ENCODE assay signal across 30 mouse cellular contexts in genomic region chr19:44815111-44815510, GRCm38 (mm10). TPM values are rescaled to one million over a fixed set of nuclear protein-coding genes. Genes with fewer than 3 reads are reported as not detected.
DNase-seq lines count a peak whose midpoint lies in the region; ATAC-seq and TF ChIP-seq lines count a peak whose summit lies in the region.
"Had no signal": no experiment of that assay in that cellular context is flagged by ENCODE, and none has a peak within 500 bp of the region (broad histone marks: within the 10 kb centered on the region; RNA-seq: fewer than 3 reads in every experiment).

No protein-coding gene starts in this region.

- H3K36me3 ChIP-seq in kidney, adult 2 months (ENCODE audit: control insufficient read depth, insufficient read depth, low read length), result no peaks in the 10 kb centered on the region; the same call in 1 of the 2 replicates
- H3K36me3 ChIP-seq in kidney, embryonic 15.5 days, result peaks cover 76% of the 10 kb centered on the region
- H3K36me3 ChIP-seq in kidney, embryonic 16.5 days (ENCODE audit: insufficient read depth, low read length), result peaks cover 26% of the 10 kb centered on the region
- H3K36me3 ChIP-seq: embryonic facial prominence, embryonic 10.5 days; embryonic facial prominence, embryonic 13.5 days; forebrain, embryonic 12.5 days; forebrain, embryonic 15.5 days; heart, embryonic 12.5 days; heart, embryonic 15.5 days; hindbrain, embryonic 10.5 days; hindbrain, embryonic 15.5 days had no signal

- no peak for TF ChIP-seq CTCF in kidney, adult 2 months (conservative IDR thresholded peaks at IDR 0.05; ENCODE audit: insufficient read depth, insufficient read length, low read depth, low read length)

- no peak overlapping the region for H3K4me3 ChIP-seq in kidney, adult 2 months (ENCODE audit: insufficient read depth, low read depth, low read length)
- H3K4me3 ChIP-seq in kidney, embryonic 15.5 days (replicated peaks), result no peak overlapping the region
- no peak overlapping the region for H3K4me3 ChIP-seq in kidney, embryonic 16.5 days (ENCODE audit: low read length)
- H3K4me3 ChIP-seq: embryonic facial prominence, embryonic 10.5 days; embryonic facial prominence, embryonic 13.5 days; erythroblast, embryonic 14.5 days; forebrain, embryonic 12.5 days; forebrain, embryonic 15.5 days; heart, embryonic 12.5 days; heart, embryonic 15.5 days; hindbrain, embryonic 10.5 days; hindbrain, embryonic 15.5 days had no signal

- H3K4me2 ChIP-seq in kidney, embryonic 15.5 days, result no peak overlapping the region
- H3K4me2 ChIP-seq in kidney, embryonic 16.5 days (replicated peaks; ENCODE audit: low read depth, low read length), result no peak overlapping the region
- H3K4me2 ChIP-seq: embryonic facial prominence, embryonic 13.5 days; forebrain, embryonic 12.5 days; forebrain, embryonic 15.5 days; heart, embryonic 12.5 days; heart, embryonic 15.5 days; hindbrain, embryonic 15.5 days had no signal

- no peak for TF ChIP-seq POLR2A in kidney, adult 2 months (IDR thresholded peaks at IDR 0.05; ENCODE audit: low read depth, low read length)

- no peak overlapping the region for H3K9ac ChIP-seq in kidney, embryonic 15.5 days
- no peak overlapping the region for H3K9ac ChIP-seq in kidney, embryonic 16.5 days (replicated peaks; ENCODE audit: low read length)
- H3K9ac ChIP-seq: embryonic facial prominence, embryonic 13.5 days; forebrain, embryonic 12.5 days; forebrain, embryonic 15.5 days; heart, embryonic 12.5 days; heart, embryonic 15.5 days; hindbrain, embryonic 15.5 days had no signal

- H3K4me1 ChIP-seq in kidney, adult 2 months (ENCODE audit: control insufficient read depth, insufficient read depth, low read length), result no peaks in the 10 kb centered on the region
- H3K4me1 ChIP-seq in kidney, embryonic 15.5 days, result peaks cover 46% of the 10 kb centered on the region
- 0 out of 2 replicates have a peak, but pooled peaks cover 10% of the 10 kb centered on the region for H3K4me1 ChIP-seq in kidney, embryonic 16.5 days (ENCODE audit: insufficient read depth, low read length)
- H3K4me1 ChIP-seq: embryonic facial prominence, embryonic 13.5 days; heart, embryonic 12.5 days; heart, embryonic 15.5 days had no signal

- H3K9me3 ChIP-seq in kidney, embryonic 15.5 days (replicated peaks), result no peaks in the 10 kb centered on the region
- H3K9me3 ChIP-seq in kidney, embryonic 16.5 days (ENCODE audit: low read length), result no peaks in the 10 kb centered on the region
- H3K9me3 ChIP-seq: embryonic facial prominence, embryonic 10.5 days; embryonic facial prominence, embryonic 13.5 days; forebrain, embryonic 12.5 days; forebrain, embryonic 15.5 days; heart, embryonic 12.5 days; heart, embryonic 15.5 days; hindbrain, embryonic 10.5 days; hindbrain, embryonic 15.5 days had no signal

- H3K27me3 ChIP-seq in kidney, adult 2 months (replicated peaks; ENCODE audit: control insufficient read depth, insufficient read depth, low read length), result no peaks in the 10 kb centered on the region
- H3K27me3 ChIP-seq in kidney, embryonic 15.5 days, result peaks cover 10% of the 10 kb centered on the region
- H3K27me3 ChIP-seq in kidney, embryonic 16.5 days (ENCODE audit: insufficient read depth, low read length), result no peaks in the 10 kb centered on the region

- 53% methylated on average over 3 of the region's 3 CpGs for WGBS in kidney, adult 2 months
- WGBS in kidney, embryonic 15.5 days, result 75% methylated on average over 3 of the region's 3 CpGs
- 78% methylated on average over 3 of the region's 3 CpGs for WGBS in kidney, embryonic 16.5 days

- no peak for ATAC-seq in kidney, embryonic 15.5 days (replicated peaks; ENCODE audit: low FRiP score)
- ATAC-seq in kidney, embryonic 16.5 days (ENCODE audit: low FRiP score, low TSS enrichment), result no peak
- ATAC-seq: CD4-positive, CD25-positive, alpha-beta regulatory T cell, adult 4 months; forebrain, embryonic 15.5 days had no signal

- H3K27ac ChIP-seq in kidney, adult 2 months (ENCODE audit: insufficient read depth, low read depth, low read length), result no peak overlapping the region
- no peak overlapping the region for H3K27ac ChIP-seq in kidney, embryonic 15.5 days
- H3K27ac ChIP-seq in kidney, embryonic 16.5 days (ENCODE audit: low read length), result no peak overlapping the region
- H3K27ac ChIP-seq: embryonic facial prominence, embryonic 13.5 days; forebrain, embryonic 12.5 days; forebrain, embryonic 15.5 days; heart, embryonic 15.5 days; hindbrain, embryonic 15.5 days had no signal

- DNase-seq in kidney, adult 2 months, result peak; percentile 54
- DNase-seq in kidney, postnatal 10 days, result peak; percentile 23
- DNase-seq in kidney, postnatal 36 days, result peak; percentile 38 to 60
- DNase-seq in adrenal gland, adult 18-20 months (ENCODE audit: low spot score in 2 of 2), result no peak
- DNase-seq: adrenal gland, adult 8-10 months; adrenal gland, postnatal 25 days; cerebellum, adult 11-12 months; cerebellum, adult 8-10 months; cerebellum, postnatal 10 days; cerebellum, postnatal 36 days; embryo, embryonic 11 days; gastrocnemius, postnatal 25 days; heart, adult 18-20 months; heart, postnatal 10 days; heart, postnatal 36 days had no signal

RNA-seq across cellular contexts. Expression of gene Pax2, which starts 59.3 kb away (rescaled TPM):
- 25.8 and 29.7 TPM in 2 replicates for polyA plus RNA-seq in kidney, adult 2 months (2012; rRNA removed)
- polyA plus RNA-seq in kidney, embryonic 15.5 days (2015; fragmentation: Nextera tagmentation; extraction: Ambion mirVana), result 34.6 and 36.9 TPM in 2 replicates
- 23.8 and 33.2 TPM in 2 replicates for polyA plus RNA-seq in kidney, embryonic 16.5 days (2015; fragmentation: Nextera tagmentation; extraction: Ambion mirVana)
- total RNA-seq in adrenal gland, adult 18-20 months (2021), result not detected
- total RNA-seq: adrenal gland, adult 8-10 months; adrenal gland, postnatal 25 days; gastrocnemius, adult 8-10 months; gastrocnemius, postnatal 25 days; heart, adult 18-20 months; heart, postnatal 10 days; heart, postnatal 36 days; MEL had no signal
- polyA plus RNA-seq: C2C12; erythroblast, embryonic 14.5 days; heart, embryonic 12.5 days; heart, embryonic 15.5 days had no signal

Comparison
In these comparisons a context has a peak if more than half of its experiments do, and no peak if none do; other contexts are left out.
1. DNase-seq: peak in kidney, adult 2 months (single experiment), kidney, postnatal 10 days (single experiment) and kidney, postnatal 36 days (2 of 2); none in adrenal gland, adult 18-20 months (0 of 2).